Mouse (Mus musculus): ENCODE measurements around the gene Ccdc78.

Gene Ccdc78

DNA sequence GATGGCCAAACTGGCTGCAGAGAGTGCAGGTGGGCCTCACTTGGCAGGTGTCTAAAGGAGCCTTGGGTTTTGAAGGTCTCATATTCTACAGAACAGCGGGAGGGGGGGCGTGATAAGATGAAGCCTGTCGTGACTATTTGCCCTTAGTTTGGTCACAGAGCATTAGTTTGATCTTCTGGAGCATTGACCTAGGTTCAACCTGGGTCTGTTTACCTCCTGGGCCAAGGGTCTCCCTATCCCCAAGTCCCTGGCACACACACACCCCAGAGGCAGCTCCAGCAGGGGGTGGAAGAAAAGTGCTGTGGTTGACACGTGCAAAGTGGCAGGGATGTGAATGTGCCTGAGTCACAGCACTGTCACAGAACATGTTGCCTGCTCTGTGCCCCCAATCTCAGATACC is 24.5 kb downstream of the Ccdc78 start:
- no peak for DNase-seq (ENCODE audit: low spot score)

DNA sequence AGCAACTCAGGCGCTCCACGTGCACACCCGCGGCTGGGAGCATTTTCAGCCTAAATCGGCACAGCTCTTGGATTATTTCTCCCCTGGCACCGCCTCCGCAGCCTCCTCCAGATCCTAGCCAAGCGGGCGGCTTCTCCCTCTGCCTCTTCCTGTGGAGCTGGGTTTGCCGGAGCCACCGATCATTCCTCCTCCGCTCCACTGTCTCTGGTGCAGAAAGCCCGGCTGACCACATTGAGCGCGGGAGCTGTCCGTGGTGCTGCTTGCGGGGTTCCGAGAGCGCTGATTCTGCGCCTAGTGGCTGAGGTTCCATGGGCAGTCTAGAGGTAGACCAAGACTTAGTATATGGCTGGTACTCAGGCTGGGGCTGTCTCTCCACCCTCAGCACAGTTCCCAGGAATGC is 27.1 kb downstream of the Ccdc78 start:
- peak; percentile 69 for DNase-seq (ENCODE audit: low spot score)

DNA sequence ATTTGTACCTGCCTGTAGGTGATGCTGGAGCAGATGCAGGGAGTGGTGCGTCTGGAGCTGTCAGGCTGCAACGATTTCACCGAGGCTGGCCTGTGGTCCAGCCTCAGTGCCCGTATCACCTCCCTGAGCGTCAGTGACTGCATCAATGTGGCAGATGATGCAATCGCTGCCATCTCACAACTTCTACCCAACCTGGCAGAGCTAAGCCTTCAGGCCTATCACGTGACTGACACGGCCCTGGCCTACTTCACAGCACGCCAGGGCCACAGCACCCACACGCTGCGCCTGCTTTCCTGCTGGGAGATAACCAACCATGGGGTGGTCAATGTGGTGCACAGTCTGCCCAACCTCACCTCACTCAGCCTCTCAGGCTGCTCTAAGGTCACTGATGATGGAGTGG is 31.3 kb downstream of the Ccdc78 start:
- no peak for DNase-seq (ENCODE audit: low spot score)

DNA sequence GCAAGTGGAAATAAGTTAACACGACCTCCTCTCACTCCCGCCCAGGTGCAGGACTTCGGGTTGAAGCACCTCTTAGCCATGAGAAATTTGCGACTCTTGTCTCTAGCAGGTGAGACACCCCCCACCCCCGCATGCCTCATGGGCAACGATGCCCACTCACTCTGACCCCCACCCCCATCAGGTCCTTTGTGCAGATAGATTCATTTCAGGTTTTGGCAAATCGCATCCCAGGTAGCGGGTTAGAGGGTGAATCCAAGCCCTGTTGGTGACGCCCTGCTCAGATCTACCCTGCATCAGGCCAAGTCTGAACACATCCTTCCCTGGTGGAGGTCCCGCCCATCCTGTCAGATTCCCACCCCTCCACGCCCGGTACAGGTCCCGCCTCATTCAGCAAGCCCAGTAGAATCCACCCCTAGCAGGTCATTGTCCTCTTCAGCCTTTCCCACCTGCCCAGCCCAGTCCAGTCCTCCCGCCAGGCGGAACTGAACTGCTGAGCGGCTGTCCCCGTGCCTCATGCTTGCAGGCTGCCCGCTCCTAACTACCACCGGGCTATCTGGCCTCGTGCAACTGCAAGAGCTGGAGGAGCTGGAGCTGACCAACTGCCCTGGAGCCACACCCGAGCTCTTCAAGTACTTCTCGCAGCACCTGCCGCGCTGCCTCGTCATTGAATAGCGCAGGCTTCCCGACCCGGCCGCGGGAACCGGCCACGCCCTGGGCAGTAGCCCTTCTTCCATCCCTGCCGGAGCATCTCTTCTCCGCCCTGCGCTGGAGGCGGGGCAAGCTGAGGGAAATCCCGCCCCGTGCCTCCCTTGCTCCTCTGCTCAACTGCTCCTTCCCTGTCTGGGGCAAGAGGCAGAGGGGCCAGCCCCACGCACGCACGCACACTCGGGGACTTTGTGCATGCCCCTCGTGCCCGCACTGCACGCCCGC is 32.7 kb downstream of the Ccdc78 start:
- no peak for DNase-seq (ENCODE audit: low spot score)

DNA sequence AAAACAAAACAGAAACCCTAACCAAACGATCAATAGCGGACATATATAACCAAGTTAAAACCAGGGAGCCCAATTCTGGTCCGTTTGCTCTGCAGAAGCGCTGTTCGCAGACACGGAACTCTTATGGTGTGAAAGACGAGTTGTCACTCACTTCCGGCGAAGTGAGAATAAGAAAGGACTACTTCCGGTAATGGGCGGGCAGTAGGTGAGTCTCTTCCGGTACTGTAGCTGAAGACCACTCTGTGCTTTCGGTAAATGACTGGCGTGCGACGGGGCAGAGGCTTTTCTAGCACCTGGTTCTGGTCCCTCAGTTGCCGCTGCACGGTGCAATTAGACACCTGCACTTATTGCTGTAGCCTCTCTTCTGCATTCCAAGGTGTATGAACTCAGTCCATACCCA is 37.1 kb downstream of the Ccdc78 start, which contains the start of gene Wdr24:
Gene Wdr24 (plus strand): TSS at position 176 of the 400 bp plus-strand sequence.
- DNase-seq (ENCODE audit: low spot score), result peak; percentile 82

DNA sequence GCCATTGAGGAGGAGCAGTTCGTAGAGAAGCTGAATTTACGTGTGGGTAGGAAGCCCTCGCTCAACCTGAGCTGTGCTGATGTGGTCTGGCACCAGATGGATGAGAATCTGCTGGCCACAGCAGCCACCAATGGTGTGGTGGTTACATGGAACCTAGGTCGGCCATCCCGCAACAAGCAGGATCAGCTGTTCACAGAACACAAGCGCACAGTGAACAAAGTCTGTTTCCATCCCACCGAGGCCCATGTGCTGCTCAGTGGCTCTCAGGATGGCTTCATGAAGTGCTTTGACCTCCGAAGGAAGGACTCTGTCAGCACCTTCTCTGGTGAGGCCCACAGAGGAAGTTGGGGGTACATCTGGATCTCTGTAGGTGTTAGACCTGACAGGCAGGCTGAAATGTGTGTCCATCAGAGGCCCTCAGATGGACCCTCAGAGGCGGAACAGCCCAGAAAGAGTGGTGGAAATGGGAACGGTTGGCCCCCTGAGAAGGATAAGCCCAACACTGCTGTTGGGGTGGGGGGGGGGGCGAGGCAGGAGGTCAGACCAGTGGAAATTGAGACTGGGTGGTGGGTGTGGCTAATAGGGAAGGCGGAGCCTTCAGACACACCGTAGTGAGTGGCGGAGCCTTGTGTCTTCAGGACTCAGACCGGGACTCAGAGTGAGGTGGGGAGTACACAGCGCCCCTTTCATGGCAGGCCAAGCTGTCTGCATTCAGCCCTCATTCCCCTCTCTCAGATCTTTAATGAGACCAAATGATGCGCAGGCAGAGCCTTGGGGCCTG is 38.2 kb downstream of the Ccdc78 start:
- DNase-seq (ENCODE audit: low spot score), result no peak

DNA sequence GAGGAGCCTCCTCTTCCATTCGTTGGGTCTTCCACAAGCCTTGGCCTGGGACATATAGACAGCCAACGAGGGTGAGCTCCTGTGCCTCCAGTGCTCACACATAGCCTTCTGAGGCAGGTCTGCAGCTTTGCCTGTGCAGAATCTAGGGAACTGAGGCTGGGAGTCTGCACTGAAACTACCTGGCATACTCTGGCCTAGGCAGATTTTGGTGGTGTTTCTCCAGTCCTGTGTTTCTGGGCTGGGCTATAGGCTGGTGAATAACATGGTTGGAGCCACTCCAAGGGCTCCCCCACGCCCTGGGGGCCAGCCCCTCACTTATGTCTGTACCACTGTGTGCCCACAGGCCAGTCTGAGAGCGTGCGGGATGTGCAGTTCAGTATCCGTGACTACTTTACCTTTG is 38.9 kb downstream of the Ccdc78 start:
- no peak for DNase-seq (ENCODE audit: low spot score)

DNA sequence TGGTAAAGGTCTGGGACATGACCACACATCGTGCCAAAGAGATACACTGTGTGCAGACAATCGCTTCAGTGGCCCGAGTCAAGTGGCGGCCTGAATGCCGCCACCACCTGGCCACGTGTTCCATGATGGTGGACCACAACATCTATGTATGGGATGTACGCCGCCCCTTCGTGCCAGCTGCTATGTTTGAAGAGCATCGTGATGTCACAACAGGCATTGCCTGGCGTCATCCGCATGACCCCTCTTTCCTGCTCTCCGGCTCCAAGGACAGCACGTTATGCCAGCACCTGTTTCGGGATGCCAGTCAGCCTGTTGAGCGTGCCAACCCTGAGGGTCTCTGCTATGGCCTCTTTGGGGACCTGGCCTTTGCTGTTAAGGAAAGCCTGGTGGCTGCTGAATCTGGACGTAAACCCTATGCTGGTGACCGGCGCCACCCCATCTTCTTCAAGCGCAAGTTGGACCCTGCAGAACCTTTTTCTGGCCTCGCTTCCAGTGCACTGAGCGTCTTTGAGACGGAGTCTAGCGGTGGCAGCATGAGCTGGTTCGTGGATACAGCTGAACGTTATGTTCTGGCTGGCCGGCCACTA is 39.7 kb downstream of the Ccdc78 start:
- no peak for DNase-seq (ENCODE audit: low spot score)

DNA sequence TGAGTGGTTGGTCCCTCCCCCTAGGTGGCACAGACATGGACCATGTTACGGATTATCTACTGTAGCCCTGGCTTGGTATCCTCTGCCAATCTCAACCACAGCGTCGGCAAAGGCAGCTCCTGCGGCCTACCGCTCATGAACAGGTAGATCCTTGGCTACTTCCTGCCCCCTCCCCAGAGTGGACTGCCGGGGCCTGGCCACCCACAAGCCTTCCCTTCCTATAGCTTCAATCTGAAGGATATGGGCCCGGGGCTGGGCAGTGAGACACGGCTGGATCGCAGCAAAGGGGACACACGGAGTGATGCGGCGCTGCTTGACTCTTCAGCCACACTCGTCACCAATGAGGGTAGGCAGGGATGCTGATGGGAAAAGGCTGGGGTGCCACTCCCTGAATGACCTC is 40.6 kb downstream of the Ccdc78 start:
- no peak for DNase-seq (ENCODE audit: low spot score)

DNA sequence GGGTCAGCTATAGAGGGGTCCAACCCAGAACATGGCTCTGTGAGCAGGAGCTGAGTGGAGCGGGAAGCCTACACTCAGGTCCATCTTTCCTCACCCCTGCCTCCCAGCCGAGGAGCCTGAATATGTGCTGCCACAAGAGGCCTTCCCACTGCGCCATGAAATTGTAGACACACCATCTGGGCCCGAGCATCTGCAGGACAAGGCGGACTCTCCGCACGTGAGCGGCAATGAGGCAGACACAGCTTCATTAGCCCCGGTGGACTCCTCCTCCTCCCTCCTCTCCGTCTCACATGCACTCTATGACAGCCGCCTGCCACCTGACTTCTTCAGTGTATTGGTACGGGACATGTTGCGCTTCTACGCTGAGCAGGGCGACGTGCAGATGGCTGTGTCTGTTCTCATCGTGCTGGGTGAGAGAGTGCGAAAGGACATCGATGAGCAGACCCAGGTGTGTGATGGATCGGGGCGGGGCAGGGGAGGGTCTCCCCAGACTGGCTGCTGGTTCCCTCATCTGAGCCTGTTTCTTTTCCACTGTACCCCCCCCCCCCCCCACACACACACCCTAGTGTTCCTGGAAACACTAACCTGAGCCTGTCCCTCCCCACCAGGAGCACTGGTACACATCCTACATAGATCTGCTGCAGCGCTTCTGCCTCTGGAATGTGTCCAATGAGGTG is 41.3 kb downstream of the Ccdc78 start:
- no peak for DNase-seq (ENCODE audit: low spot score)

DNA sequence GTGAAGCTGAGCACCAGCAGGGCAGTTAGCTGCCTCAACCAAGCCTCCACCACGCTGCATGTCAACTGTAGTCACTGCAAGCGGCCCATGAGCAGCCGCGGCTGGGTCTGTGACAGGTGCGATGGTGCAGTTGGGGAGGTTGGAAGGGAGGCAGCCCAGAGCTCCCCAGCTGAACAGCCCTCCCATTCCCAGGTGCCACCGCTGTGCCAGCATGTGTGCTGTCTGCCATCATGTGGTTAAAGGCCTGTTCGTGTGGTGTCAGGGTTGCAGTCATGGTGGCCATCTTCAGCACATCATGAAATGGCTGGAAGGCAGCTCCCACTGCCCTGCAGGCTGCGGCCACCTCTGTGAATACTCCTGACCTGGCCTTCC is 41.8 kb downstream of the Ccdc78 start:
- no peak for DNase-seq (ENCODE audit: low spot score)

DNA sequence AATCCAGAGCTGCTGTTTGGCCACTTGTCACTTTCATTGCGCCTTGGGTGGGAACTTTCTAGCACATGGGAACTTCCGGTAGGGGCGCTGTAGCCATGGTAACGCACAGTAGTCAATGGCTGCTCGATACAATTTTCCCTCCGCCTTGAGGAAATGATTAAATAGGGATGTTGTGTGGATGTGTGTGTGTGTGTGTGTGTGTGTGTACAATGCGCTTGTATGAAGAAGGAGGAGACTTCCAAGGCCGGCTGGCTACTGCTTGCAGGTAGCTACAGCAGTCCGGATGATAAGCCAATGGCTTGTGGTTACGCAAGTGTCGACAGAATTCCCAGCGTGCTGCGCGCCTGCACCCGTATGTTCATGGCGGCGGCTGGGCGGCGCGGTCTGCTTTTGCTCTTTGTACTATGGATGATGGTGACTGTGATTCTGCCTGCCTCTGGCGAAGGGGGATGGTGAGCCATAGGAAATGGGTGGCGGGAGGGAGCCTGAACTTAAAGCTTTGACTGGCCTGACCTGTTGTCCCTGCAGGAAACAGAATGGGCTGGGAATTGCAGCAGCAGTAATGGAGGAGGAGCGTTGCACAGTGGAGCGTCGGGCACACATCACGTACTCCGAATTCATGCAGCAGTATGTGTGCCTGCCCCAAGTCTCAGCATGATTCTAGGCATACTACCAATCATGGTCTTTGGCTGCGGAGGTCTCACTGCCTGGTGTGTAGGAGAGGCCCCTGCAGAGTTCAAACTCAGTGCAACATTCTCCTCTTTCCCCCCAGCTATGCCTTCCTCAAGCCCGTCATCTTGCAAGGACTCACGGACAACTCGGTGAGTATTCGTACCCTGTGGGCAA is 42.6 kb downstream of the Ccdc78 start, which contains the start of gene Jmjd8:
Gene Jmjd8 (plus strand): TSS at position 156 of the 846 bp plus-strand sequence.
- DNase-seq (ENCODE audit: low spot score), result peak; percentile 73

DNA sequence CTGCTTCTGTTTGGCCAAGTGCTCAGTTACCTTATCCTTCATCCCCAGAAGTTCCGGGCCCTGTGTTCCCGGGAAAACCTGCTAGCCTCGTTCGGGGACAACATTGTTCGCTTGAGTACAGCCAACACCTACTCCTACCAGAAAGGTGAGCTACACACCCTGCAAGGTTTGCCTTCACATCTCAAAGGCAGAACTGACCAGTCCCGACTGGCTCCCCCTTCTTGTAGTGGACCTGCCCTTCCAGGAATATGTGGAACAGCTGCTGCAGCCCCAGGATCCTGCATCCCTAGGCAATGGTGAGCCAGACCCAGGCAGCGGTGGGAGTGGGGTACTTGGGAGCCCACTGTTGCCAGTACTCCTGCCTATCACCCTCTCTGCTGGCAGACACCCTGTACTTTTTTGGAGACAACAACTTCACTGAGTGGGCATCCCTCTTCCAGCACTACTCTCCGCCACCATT is 43.2 kb downstream of the Ccdc78 start:
- DNase-seq (ENCODE audit: low spot score), result no peak

DNA sequence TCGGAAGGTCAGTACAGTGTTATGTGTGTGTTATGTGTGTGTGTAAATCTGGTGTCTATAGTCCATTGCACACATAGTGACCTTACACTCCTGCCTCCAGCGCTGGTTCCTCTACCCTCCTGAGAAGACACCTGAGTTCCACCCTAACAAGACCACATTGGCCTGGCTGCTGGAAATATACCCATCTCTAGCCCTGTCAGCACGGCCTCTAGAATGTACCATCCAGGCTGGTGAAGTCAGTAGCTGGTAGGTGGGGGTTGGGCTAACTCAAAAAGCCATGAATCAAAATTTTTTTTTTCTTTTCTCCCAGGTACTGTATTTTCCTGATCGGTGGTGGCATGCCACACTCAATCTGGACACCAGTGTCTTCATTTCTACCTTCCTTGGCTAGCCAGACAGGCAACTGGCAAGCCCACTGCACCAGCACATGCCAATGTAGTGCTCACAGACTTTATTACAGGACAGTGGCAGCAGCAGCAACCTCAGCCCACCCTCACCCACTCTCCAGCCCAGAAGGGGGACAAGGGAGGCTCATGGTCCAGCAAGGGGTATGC is 43.9 kb downstream of the Ccdc78 start:
- DNase-seq (ENCODE audit: low spot score), result no peak

DNA sequence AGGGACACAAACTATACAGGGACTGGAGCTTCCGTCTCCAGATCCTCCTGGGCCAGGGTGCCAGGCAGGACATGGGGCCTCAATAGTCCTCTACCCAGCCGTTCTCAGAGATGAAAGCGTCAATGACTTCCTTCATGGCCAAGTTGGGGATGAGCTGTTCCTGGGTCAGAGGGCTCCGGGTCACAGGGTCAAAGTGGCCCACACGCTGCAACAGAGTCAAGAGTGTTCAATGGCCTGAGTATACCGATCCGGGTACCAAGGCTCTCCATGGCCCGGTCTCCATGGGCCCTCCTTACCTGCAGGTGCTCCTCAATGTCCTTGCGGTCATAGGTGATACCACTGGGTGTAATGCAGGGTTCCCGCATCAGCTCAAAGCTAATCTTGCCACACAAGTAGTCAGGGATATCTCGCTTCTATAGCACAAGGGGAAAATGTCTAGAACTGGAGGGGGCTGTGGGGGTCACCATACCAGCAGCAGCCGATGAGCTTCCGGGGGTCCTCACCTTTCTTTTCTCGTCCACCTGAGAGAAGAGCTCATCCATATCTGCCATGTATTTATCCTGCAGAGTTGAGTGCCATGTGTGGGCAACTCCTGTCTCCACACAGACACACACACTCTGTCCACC is 44.5 kb downstream of the Ccdc78 start:
- DNase-seq (ENCODE audit: low spot score), result no peak

DNA sequence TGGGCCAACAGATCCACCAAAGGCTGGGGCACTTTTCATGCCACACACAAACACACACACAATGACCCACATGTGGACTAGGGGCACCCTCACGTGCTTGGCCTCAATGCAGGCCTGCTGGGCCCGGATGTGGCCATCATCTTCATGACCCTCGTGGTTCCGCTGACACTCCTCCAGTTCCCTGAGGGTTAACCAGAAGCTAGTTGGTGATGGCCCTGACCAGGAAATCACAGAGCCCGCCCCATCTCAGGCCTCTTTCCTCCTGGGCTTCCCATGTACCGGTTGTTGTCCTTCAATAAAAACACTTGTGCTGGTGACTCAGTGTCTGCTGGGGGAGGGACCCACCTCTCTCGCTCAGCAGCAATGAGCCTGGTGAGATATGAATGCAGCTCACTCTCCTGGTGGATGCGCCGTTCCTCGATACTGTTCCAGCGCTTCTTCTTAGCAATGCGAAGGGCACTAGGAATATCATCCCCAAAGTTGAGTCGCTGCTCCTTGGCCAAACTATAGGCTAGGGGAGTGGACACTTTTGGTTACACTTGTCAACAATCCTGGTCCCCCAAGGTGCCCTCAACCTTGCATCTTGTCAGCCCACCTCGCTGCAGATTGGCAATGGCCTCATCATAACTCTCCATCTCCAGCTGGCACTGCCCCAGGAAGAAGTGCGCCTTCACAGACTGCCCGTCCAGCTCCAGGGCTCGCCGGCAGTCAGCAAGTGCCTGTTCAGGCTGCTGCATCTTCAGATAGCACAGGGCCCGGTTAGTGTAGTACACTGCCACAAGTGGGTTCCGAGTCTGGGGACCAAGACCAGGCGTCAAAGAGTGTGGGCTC is 45.3 kb downstream of the Ccdc78 start:
- DNase-seq (ENCODE audit: low spot score), result no peak

DNA sequence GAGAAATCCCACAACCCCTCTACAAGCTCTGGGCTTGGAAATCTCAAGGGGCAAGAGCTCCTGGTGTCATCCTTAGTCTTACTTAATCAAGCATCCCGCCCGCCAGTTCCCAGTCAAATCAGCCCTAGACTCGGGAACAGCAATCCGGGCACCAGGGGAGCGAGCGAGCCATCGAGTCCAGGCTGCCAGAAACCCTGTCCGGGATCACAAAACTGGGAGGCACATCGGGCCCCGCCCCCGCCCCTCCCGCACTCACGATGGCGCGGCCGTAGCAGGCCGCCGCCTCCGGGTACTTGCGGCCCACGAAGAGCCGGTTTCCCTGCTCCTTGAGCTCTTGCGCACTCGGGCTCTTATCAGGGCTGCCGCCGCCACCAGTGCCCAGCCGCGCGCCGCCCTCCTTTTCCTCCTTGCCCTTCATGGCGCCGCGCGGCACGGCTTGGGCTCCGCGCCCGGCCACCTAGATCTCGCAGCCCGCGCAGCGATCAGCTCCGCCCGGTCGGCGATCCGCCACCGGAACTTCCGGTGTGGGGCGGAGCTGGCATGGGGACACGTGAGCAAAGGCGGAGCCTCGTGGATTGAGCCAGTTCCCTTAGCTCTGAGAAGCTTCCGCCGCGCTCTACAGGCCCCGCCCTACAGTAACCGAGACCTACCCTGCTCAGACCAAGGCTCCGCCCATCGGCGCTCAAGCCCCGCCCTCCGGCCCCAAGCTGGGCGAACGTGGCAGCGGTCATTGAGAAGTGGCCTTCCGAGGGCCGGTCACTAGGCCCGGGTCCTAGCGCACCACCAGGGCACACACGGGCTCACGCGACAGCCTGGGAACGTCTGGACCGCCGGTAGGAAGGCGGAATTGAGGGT is 46.3 kb downstream of the Ccdc78 start:
- peak; percentile 97 for DNase-seq (ENCODE audit: low spot score)

DNA sequence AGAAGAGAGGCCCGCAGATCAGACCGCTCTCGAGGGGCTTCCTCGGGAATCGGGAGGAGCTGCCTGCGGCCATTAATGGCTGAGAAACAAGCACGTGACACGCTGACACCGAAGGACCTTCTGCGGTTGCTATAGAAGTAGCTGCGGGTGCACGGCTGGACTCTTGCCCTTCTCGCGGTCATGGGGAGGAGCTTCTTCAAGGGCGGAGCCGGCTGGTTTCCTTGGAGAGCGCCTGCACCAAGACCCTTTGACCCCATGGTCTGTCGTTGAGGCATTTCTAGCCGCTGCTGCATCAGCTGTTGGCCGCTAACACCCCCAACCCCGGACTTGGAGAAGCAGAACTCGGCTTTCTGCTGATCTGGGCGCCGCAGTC is 46.9 kb downstream of the Ccdc78 start, which contains the start of gene Stub1:
Gene Stub1 (minus strand): TSS at position 114 of the 373 bp plus-strand sequence.
- DNase-seq (ENCODE audit: low spot score), result no peak

All from T-cell, adult 2 months (primary cell).